Mouse (Mus musculus): ENCODE measurements around the gene Igsf9. TPM values are rescaled to one million over a fixed set of nuclear protein-coding genes. Genes with fewer than 3 reads are reported as not detected.

Igsf9 gene
- total and polyA plus RNA-seq, 3 experiments: 0.12 to 0.38 TPM; not detected in 1

GRCm38 (mm10) chr1:172478020-172478419 lies 3.6 kb upstream of the Igsf9 start:
- H3K4me3 ChIP-seq (ENCODE audit: control insufficient read depth in 1 of 2, insufficient read depth in 1 of 2, low read depth in 2 of 2, low read length in 2 of 2): no peak overlapping the region
- peaks cover 0 to 3% of the 10 kb centered on the region in 2 experiments; a peak in 1 of 4 replicates for H3K36me3 ChIP-seq (ENCODE audit: control insufficient read depth in 1 of 2, insufficient read depth in 2 of 2, low read length in 2 of 2)
- peaks cover 0 to 10% of the 10 kb centered on the region in 2 experiments; a peak in 3 of 4 replicates for H3K4me1 ChIP-seq (ENCODE audit: control insufficient read depth in 1 of 2, insufficient read depth in 2 of 2, low read length in 2 of 2)
- no peak overlapping the region for H3K27ac ChIP-seq (ENCODE audit: control insufficient read depth, low read depth, low read length)
- no peak for DNase-seq (ENCODE audit: low read depth, low spot score)
- H3K79me2 ChIP-seq (ENCODE audit: control insufficient read depth, insufficient read depth, low read length, poor library complexity): no peaks in the 10 kb centered on the region
- TF ChIP-seq USF2 (IDR thresholded peaks at IDR 0.05; ENCODE audit: borderline replicate concordance in 1 of 2, insufficient read depth in 1 of 2, low read depth in 1 of 2, low read length in 2 of 2) (no peak), ELF1 (IDR thresholded peaks at IDR 0.05; ENCODE audit: low read depth, low read length) (no peak), UBTF (IDR thresholded peaks at IDR 0.05; ENCODE audit: borderline replicate concordance, insufficient read depth, low read depth, low read length) (no peak), MYB (IDR thresholded peaks at IDR 0.05; ENCODE audit: low read depth, low read length) (no peak), TCF12 (IDR thresholded peaks at IDR 0.05; ENCODE audit: low read depth, low read length) (no peak), TBP (IDR thresholded peaks at IDR 0.05; ENCODE audit: low read depth, low read length) (no peak), MAFK (IDR thresholded peaks at IDR 0.05; ENCODE audit: borderline replicate concordance, low read depth, low read length) (no peak), MXI1 (IDR thresholded peaks at IDR 0.05; ENCODE audit: low read depth, low read length) (no peak), SIN3A (IDR thresholded peaks at IDR 0.05; ENCODE audit: low read length) (no peak), ZNF384 (IDR thresholded peaks at IDR 0.05; ENCODE audit: low read depth, low read length) (no peak), MAZ (IDR thresholded peaks at IDR 0.05; ENCODE audit: low read depth, low read length) (no peak), JUND (IDR thresholded peaks at IDR 0.05; ENCODE audit: low read depth, low read length) (no peak)
- H3K9ac ChIP-seq (ENCODE audit: control insufficient read depth, low read depth, low read length, poor library complexity, severe bottlenecking): no peak overlapping the region
- peaks cover 2 to 4% of the 10 kb centered on the region in 2 experiments; a peak in 3 of 4 replicates for H3K27me3 ChIP-seq (ENCODE audit: control insufficient read depth in 1 of 2, insufficient read depth in 2 of 2, low read length in 2 of 2)
- H3K9me3 ChIP-seq (replicated peaks; ENCODE audit: insufficient read depth, low read length): no peaks in the 10 kb centered on the region

GRCm38 (mm10) chr1:172480376-172480775 lies 1.2 kb upstream of the Igsf9 start:
- Histone ChIP-seq H3K27ac (ENCODE audit: control insufficient read depth, low read depth, low read length) (no peak overlapping the region), H3K9me3 (replicated peaks; ENCODE audit: insufficient read depth, low read length) (no peaks in the 10 kb centered on the region), H3K9ac (ENCODE audit: control insufficient read depth, low read depth, low read length, poor library complexity, severe bottlenecking) (no peak overlapping the region), H3K79me2 (ENCODE audit: control insufficient read depth, insufficient read depth, low read length, poor library complexity) (no peaks in the 10 kb centered on the region), H3K4me3 (ENCODE audit: control insufficient read depth in 1 of 2, insufficient read depth in 1 of 2, low read depth in 2 of 2, low read length in 2 of 2) (no peak overlapping the region), H3K36me3 (ENCODE audit: control insufficient read depth in 1 of 2, insufficient read depth in 2 of 2, low read length in 2 of 2) (peaks cover 0 to 2% of the 10 kb centered on the region in 2 experiments; a peak in 1 of 4 replicates), H3K27me3 (ENCODE audit: control insufficient read depth in 1 of 2, insufficient read depth in 2 of 2, low read length in 2 of 2) (peaks cover 0 to 8% of the 10 kb centered on the region in 2 experiments; a peak in 3 of 4 replicates), H3K4me1 (ENCODE audit: control insufficient read depth in 1 of 2, insufficient read depth in 2 of 2, low read length in 2 of 2) (peaks cover 0 to 7% of the 10 kb centered on the region in 2 experiments; a peak in 2 of 4 replicates)
- no peak for TF ChIP-seq NELFE (IDR thresholded peaks at IDR 0.05; ENCODE audit: low read depth, low read length)
- no peak for TF ChIP-seq SIN3A (IDR thresholded peaks at IDR 0.05; ENCODE audit: low read length)
- no peak for TF ChIP-seq ZNF384 (IDR thresholded peaks at IDR 0.05; ENCODE audit: low read depth, low read length)
- TF ChIP-seq USF1 (IDR thresholded peaks at IDR 0.05; ENCODE audit: low read depth, low read length): no peak
- TF ChIP-seq GABPA (IDR thresholded peaks at IDR 0.05; ENCODE audit: low read depth, low read length): no peak
- TF ChIP-seq ETS1 (IDR thresholded peaks at IDR 0.05; ENCODE audit: low read depth, low read length): no peak
- TF ChIP-seq MAZ (IDR thresholded peaks at IDR 0.05; ENCODE audit: low read depth, low read length): no peak
- TF ChIP-seq MYB (IDR thresholded peaks at IDR 0.05; ENCODE audit: low read depth, low read length): no peak
- TF ChIP-seq E2F4 (IDR thresholded peaks at IDR 0.05; ENCODE audit: borderline replicate concordance, low read depth, low read length): no peak
- no peak for TF ChIP-seq KAT2A (conservative IDR thresholded peaks at IDR 0.05; ENCODE audit: low read depth, low read length)
- no peak for TF ChIP-seq RAD21 (IDR thresholded peaks at IDR 0.05; ENCODE audit: low read depth, low read length)
- TF ChIP-seq SMC3 (IDR thresholded peaks at IDR 0.05; ENCODE audit: low read depth, low read length): no peak
- TF ChIP-seq NRF1 (IDR thresholded peaks at IDR 0.05; ENCODE audit: insufficient read depth, low read depth, low read length, poor library complexity, severe bottlenecking): no peak
- no peak for DNase-seq (ENCODE audit: low read depth, low spot score)
